Mouse (Mus musculus): ENCODE results near the gene Rnf214. TPM values are rescaled to one million over a fixed set of nuclear protein-coding genes. Genes with fewer than 3 reads are reported as not detected.

The Rnf214 gene
- polyA plus RNA-seq, 1 experiment from 2014 or later = 52.6 TPM

DNA sequence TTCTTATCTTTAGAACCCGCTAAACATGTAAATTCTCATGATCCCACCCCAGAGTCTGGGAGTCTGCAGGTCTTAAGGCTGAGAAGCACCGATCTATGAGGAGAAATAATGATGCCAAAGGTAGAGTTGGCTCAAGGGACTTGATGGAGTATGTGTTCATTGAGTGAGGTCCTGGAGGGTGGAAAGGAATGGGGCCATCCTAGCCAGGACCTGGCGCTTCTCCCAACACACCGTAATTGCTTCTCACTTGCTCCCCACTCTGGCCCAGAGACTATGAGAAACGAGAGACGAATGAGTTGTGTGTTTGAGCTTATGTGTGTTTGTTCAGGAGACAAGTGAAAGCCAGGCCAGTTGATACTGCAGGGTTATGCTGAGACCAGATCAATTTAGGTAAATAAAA lies 65.3 kb downstream of the Rnf214 start:
- DNase-seq (no peak), ATAC-seq (ENCODE audit: insufficient read depth) (no peak)
- Histone ChIP-seq H3K27ac (ENCODE audit: low read depth) (peak overlapping the region; percentile 6; the same call in 1 of the 2 replicates), H3K9me3 (ENCODE audit: low read depth, low read length) (no peaks in the 10 kb centered on the region), H3K36me3 (ENCODE audit: insufficient read depth) (no peaks in the 10 kb centered on the region), H3K4me1 (ENCODE audit: insufficient read depth) (peaks cover 9% of the 10 kb centered on the region), H3K4me2 (no peak overlapping the region), H3K4me3 (ENCODE audit: low read depth, low read length) (no peak overlapping the region), H3K27me3 (ENCODE audit: insufficient read depth, low read length) (no peaks in the 10 kb centered on the region), H3K9ac (no peak overlapping the region)
- 65% methylated on average over 6 of the region's 6 CpGs for WGBS
- TF ChIP-seq CTCF (IDR thresholded peaks at IDR 0.05; ENCODE audit: low read depth) = no peak

GRCm38 (mm10) chr9:45840331-45840730 lies 66.4 kb downstream of the Rnf214 start:
- 51% methylated on average over 5 of the region's 5 CpGs for WGBS
- no peak for ATAC-seq (ENCODE audit: insufficient read depth)
- no peak overlapping the region for H3K27ac ChIP-seq (ENCODE audit: low read depth)
- no peak overlapping the region for H3K4me3 ChIP-seq (ENCODE audit: low read depth, low read length)
- H3K4me2 ChIP-seq = peak overlapping the region; percentile 96
- H3K9me3 ChIP-seq (ENCODE audit: low read depth, low read length) = no peaks in the 10 kb centered on the region
- TF ChIP-seq CTCF (IDR thresholded peaks at IDR 0.05; ENCODE audit: low read depth) = no peak
- DNase-seq = no peak
- H3K9ac ChIP-seq = no peak overlapping the region; the same call in 1 of the 2 replicates
- H3K4me1 ChIP-seq (ENCODE audit: insufficient read depth) = peaks cover 9% of the 10 kb centered on the region
- H3K36me3 ChIP-seq (ENCODE audit: insufficient read depth) = no peaks in the 10 kb centered on the region
- no peaks in the 10 kb centered on the region for H3K27me3 ChIP-seq (ENCODE audit: insufficient read depth, low read length)

DNA sequence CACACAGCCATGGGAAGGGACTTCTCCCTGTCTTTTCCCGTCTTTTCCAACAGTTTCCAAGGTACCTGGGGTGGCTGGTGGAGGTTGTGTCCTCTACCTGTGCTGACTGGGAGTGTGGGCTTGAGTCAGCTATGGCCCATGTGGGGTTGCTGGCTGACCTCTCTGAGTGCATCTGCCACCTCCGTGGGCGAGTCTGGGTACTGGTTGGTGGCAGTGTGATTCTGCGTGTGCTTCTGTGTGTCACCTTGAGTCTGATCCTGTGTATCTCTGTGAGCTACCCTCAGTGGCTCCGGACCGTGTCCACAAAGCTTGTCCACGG lies 66.8 kb downstream of the Rnf214 start:
- ATAC-seq (ENCODE audit: insufficient read depth) = no peak
- Histone ChIP-seq H3K4me2 (peak overlapping the region; percentile 96), H3K36me3 (ENCODE audit: insufficient read depth) (no peaks in the 10 kb centered on the region), H3K27ac (ENCODE audit: low read depth) (no peak overlapping the region), H3K4me1 (ENCODE audit: insufficient read depth) (peaks cover 9% of the 10 kb centered on the region), H3K27me3 (ENCODE audit: insufficient read depth, low read length) (no peaks in the 10 kb centered on the region), H3K9ac (peak overlapping the region; percentile 71), H3K4me3 (ENCODE audit: low read depth, low read length) (peak overlapping the region; percentile 65), H3K9me3 (ENCODE audit: low read depth, low read length) (no peaks in the 10 kb centered on the region)
- no peak for TF ChIP-seq CTCF (IDR thresholded peaks at IDR 0.05; ENCODE audit: low read depth)
- DNase-seq = no peak
- 65% methylated on average over 7 of the region's 7 CpGs for WGBS

DNA sequence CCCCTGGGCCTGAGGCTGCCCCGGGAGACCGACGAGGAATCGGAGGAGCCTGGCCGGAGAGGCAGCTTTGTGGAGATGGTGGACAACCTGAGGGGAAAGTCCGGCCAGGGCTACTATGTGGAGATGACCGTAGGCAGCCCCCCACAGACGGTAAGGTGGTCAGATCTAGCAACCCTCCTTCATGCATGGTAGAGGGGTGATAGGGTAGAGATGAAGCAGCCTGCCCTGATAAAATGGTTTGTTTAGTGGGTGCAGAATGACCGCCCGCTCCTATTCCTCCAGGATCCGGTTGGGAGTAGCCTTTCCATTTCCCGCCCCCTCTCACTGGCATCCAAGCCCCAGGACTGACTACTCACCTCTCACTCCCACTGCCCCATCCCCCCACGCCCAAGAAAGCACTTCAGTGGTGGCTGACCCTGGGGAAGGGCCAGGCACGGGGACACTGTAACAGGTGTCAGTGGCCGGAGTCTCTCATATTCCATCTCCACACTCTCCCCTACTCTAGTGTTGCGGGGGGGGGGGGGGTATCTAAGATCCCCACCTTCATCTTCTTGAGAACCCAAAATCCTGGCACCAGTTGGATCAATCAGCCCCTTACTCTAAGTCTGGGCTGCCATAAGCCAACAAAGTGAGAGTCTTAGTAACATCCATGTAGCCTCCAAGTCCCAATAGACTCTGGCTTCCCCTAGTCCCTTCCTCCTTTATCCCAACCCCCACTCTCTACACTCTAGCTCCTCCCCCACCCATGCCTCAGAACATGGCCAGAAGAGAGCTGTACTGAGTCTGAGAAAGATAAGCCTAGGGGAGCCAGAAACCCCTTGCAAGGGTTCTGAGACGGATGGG lies 67.4 kb downstream of the Rnf214 start:
- Histone ChIP-seq H3K27me3 (ENCODE audit: insufficient read depth, low read length) (no peaks in the 10 kb centered on the region), H3K4me2 (peak overlapping the region; percentile 96), H3K4me3 (ENCODE audit: low read depth, low read length) (peak overlapping the region; percentile 65), H3K4me1 (ENCODE audit: insufficient read depth) (peaks cover 9% of the 10 kb centered on the region), H3K27ac (ENCODE audit: low read depth) (no peak overlapping the region; the same call in 1 of the 2 replicates), H3K9ac (peak overlapping the region; percentile 71), H3K36me3 (ENCODE audit: insufficient read depth) (no peaks in the 10 kb centered on the region), H3K9me3 (ENCODE audit: low read depth, low read length) (no peaks in the 10 kb centered on the region)
- peak; percentile 28; the same call in 1 of the 2 replicates for ATAC-seq (ENCODE audit: insufficient read depth)
- 12% methylated on average over 17 of the region's 17 CpGs for WGBS
- DNase-seq = peak; percentile 17
- TF ChIP-seq CTCF (IDR thresholded peaks at IDR 0.05; ENCODE audit: low read depth) = no peak

- Histone ChIP-seq H3K9me3 (ENCODE audit: low read depth, low read length) (no peaks in the 10 kb centered on the region), H3K9ac (peak within 1 kb of the TSS; percentile 71), H3K4me3 (ENCODE audit: low read depth, low read length) (peak within 1 kb of the TSS; percentile 65), H3K27ac (ENCODE audit: low read depth) (no peak within 1 kb of the TSS; the same call in 1 of the 2 replicates), H3K36me3 (ENCODE audit: insufficient read depth) (no peaks in the 10 kb centered on the region), H3K4me1 (ENCODE audit: insufficient read depth) (peaks cover 9% of the 10 kb centered on the region), H3K27me3 (ENCODE audit: insufficient read depth, low read length) (no peaks in the 10 kb centered on the region), H3K4me2 (peak within 1 kb of the TSS; percentile 96)
- ATAC-seq (ENCODE audit: insufficient read depth) = peak; percentile 88
- under 1% methylated on average over 40 of the region's 40 CpGs for WGBS
- TF ChIP-seq CTCF (IDR thresholded peaks at IDR 0.05; ENCODE audit: low read depth) = peak; percentile 52
- DNase-seq = peak; percentile 96
These were observed 68.1 kb downstream of the Rnf214 start, which contains the start of gene Bace1 for GRCm38 (mm10) chr9:45838434-45839138. Bace1 (plus strand) TSS chr9:45838580.

DNA sequence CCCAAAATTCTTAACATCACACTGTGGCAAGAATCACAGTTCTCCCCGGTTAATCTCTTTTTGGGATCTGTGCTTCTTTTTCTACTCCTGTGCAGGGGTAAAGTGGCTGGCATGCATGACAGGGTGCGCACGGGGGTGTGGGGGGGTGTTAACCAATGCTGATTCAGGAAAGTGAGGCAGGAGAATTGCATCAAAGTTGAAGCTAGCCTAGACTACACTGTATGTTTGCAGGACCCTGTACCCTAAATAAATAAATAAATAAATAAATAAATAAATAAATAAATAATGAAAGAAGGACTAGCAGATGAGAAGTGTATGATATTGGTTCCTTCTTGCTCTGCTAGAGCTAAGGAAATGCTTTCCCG lies 68.7 kb downstream of the Rnf214 start:
- H3K4me3 ChIP-seq (ENCODE audit: low read depth, low read length) = peak overlapping the region; percentile 65
- H3K36me3 ChIP-seq (ENCODE audit: insufficient read depth) = no peaks in the 10 kb centered on the region
- H3K4me1 ChIP-seq (ENCODE audit: insufficient read depth) = peaks cover 9% of the 10 kb centered on the region
- no peak overlapping the region for H3K27ac ChIP-seq (ENCODE audit: low read depth)
- H3K9me3 ChIP-seq (ENCODE audit: low read depth, low read length) = no peaks in the 10 kb centered on the region
- TF ChIP-seq CTCF (IDR thresholded peaks at IDR 0.05; ENCODE audit: low read depth) = no peak
- H3K27me3 ChIP-seq (ENCODE audit: insufficient read depth, low read length) = no peaks in the 10 kb centered on the region
- ATAC-seq (ENCODE audit: insufficient read depth) (no peak; the same call in 1 of the 2 replicates), DNase-seq (no peak)
- H3K4me2 ChIP-seq = peak overlapping the region; percentile 96
- WGBS = 18% methylated on average over 4 of the region's 4 CpGs
- H3K9ac ChIP-seq = no peak overlapping the region

DNA sequence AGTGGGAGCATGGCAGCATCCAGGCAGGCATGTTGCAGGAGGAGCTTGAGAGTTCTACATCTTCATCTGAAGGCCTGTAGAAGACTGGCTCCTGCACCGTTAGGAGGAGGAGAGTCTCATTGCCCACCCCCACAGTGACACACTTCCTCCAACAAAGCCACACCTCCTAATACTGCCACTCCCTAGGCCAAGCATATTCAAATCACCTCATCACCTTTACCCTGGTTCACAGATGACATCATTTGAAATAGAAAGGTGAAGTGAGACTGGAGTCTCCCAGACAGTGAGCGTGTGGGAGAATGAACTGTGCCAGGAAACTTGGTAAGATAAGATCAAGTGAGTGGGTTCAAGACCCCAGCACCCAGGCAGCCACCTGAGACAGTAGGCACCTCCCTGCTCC lies 73.2 kb downstream of the Rnf214 start:
- no peaks in the 10 kb centered on the region for H3K36me3 ChIP-seq (ENCODE audit: insufficient read depth)
- H3K4me1 ChIP-seq (ENCODE audit: insufficient read depth) = no peaks in the 10 kb centered on the region
- no peak for TF ChIP-seq CTCF (IDR thresholded peaks at IDR 0.05; ENCODE audit: low read depth)
- no peak overlapping the region for H3K27ac ChIP-seq (ENCODE audit: low read depth)
- WGBS = 67% methylated on average over 2 of the region's 2 CpGs
- no peak overlapping the region for H3K4me3 ChIP-seq (ENCODE audit: low read depth, low read length)
- DNase-seq = no peak
- H3K9ac ChIP-seq = no peak overlapping the region
- no peak for ATAC-seq (ENCODE audit: insufficient read depth)
- H3K4me2 ChIP-seq = no peak overlapping the region
- H3K9me3 ChIP-seq (ENCODE audit: low read depth, low read length) = no peaks in the 10 kb centered on the region
- no peaks in the 10 kb centered on the region for H3K27me3 ChIP-seq (ENCODE audit: insufficient read depth, low read length)

Data from lung, embryonic 14.5 days (tissue).